Mouse (Mus musculus) midbrain, embryonic 15.5 days (tissue): Measurements from ENCODE around the gene Agpat3. TPM values are rescaled to one million over a fixed set of nuclear protein-coding genes. Genes with fewer than 3 reads are reported as not detected.

ENCODE experiments used
- ATAC-seq: fragments of 200-750 bp; cut with Nextera tagmentation; replicated peaks from 2 replicates; pipeline ENCODE4 v1.8.0; 2017; ENCODE audit warnings: moderate TSS enrichment
- H3K27ac ChIP-seq: fragments of 300-500 bp; sonication (generic); 2 replicates; pipeline ENCODE4 v1.5.1; 2015; ENCODE audit warnings: mild to moderate bottlenecking, inconsistent platforms
- H3K27me3 ChIP-seq: fragments of 300-500 bp; sonication (generic); replicated peaks from 2 replicates; pipeline ENCODE4 v1.6.1; 2015; ENCODE audit warnings: inconsistent platforms
- H3K36me3 ChIP-seq: fragments of 300-500 bp; sonication (generic); replicated peaks from 2 replicates; pipeline ENCODE4 v1.6.1; 2015; ENCODE audit warnings: inconsistent platforms
- H3K4me1 ChIP-seq: fragments of 300-500 bp; sonication (generic); 2 replicates; pipeline ENCODE4 v1.6.1; 2015; ENCODE audit warnings: inconsistent platforms
- H3K4me2 ChIP-seq: fragments of 300-500 bp; sonication (generic); 2 replicates; pipeline ENCODE4 v1.6.1; 2015; ENCODE audit warnings: inconsistent platforms, mild to moderate bottlenecking, moderate library complexity
- H3K4me3 ChIP-seq: fragments of 300-500 bp; sonication (generic); 2 replicates; pipeline ENCODE4 v1.5.1; 2015; ENCODE audit warnings: mild to moderate bottlenecking, inconsistent platforms
- H3K9ac ChIP-seq: fragments of 300-500 bp; sonication (generic); 2 replicates; pipeline ENCODE4 v1.6.1; 2015; ENCODE audit warnings: mild to moderate bottlenecking, inconsistent platforms
- H3K9me3 ChIP-seq: fragments of 300-500 bp; sonication (generic); 2 replicates; pipeline ENCODE4 v1.6.1; 2016; ENCODE audit warnings: inconsistent platforms
- WGBS: fragments of 180-500 bp; shearing (Covaris S2); methylation state at CpG from one replicate; pipeline ENCODE4 v1.1.7; 2015; ENCODE audit warnings: mixed read lengths; 5-methylcytosine and 5-hydroxymethylcytosine counted together
- polyA plus RNA-seq: library from polyadenylated mRNA; unstranded; fragments of >200 nt; fragmentation: Nextera tagmentation; extraction: Ambion mirVana; gene quantifications from 2 replicates; pipeline ENCODE4 v1.2.1, GENCODE M21; 2015

The Agpat3 gene
- polyA plus RNA-seq, 1 experiment from 2014 or later: 73.4 TPM

- H3K27me3 ChIP-seq: no peaks in the 10 kb centered on the region
- no peak overlapping the region for H3K9ac ChIP-seq
- ATAC-seq: no peak
- H3K9me3 ChIP-seq: no peaks in the 10 kb centered on the region
- H3K4me2 ChIP-seq: no peak overlapping the region
- no peak overlapping the region for H3K4me3 ChIP-seq
- H3K4me1 ChIP-seq: no peaks in the 10 kb centered on the region
- H3K36me3 ChIP-seq: peaks cover 25% of the 10 kb centered on the region
- no peak overlapping the region for H3K27ac ChIP-seq
- 87% methylated on average over 6 of the region's 6 CpGs for WGBS
Observed at GRCm38 (mm10) chr10:78285409-78285808, 66.9 kb downstream of the Agpat3 start.

GRCm38 (mm10) chr10:78284812-78285211 lies 67.5 kb downstream of the Agpat3 start:
- Histone ChIP-seq H3K27me3 (no peaks in the 10 kb centered on the region), H3K4me3 (no peak overlapping the region), H3K4me1 (no peaks in the 10 kb centered on the region), H3K36me3 (peaks cover 29% of the 10 kb centered on the region), H3K27ac (no peak overlapping the region), H3K4me2 (no peak overlapping the region), H3K9ac (no peak overlapping the region), H3K9me3 (no peaks in the 10 kb centered on the region)
- WGBS: 91% methylated on average over 12 of the region's 12 CpGs
- no peak for ATAC-seq

GRCm38 (mm10) chr10:78282411-78282810 lies 69.9 kb downstream of the Agpat3 start:
- H3K4me3 ChIP-seq: no peak overlapping the region

GRCm38 (mm10) chr10:78280486-78280885 lies 71.8 kb downstream of the Agpat3 start:
- Histone ChIP-seq H3K9ac (no peak overlapping the region), H3K4me3 (no peak overlapping the region), H3K27ac (no peak overlapping the region), H3K4me2 (no peak overlapping the region), H3K9me3 (no peaks in the 10 kb centered on the region), H3K36me3 (peaks cover 25% of the 10 kb centered on the region), H3K27me3 (no peaks in the 10 kb centered on the region), H3K4me1 (no peaks in the 10 kb centered on the region)
- no peak for ATAC-seq
- 89% methylated on average over 9 of the region's 9 CpGs for WGBS

More at GRCm38 (mm10) chr10:78282411-78282810, 69.9 kb downstream of the Agpat3 start:
- no peaks in the 10 kb centered on the region for H3K4me1 ChIP-seq
- H3K27me3 ChIP-seq: no peaks in the 10 kb centered on the region
- no peak overlapping the region for H3K4me2 ChIP-seq
- peaks cover 35% of the 10 kb centered on the region for H3K36me3 ChIP-seq
- H3K9ac ChIP-seq: no peak overlapping the region
- no peak for ATAC-seq
- H3K27ac ChIP-seq: no peak overlapping the region
- 94% methylated on average over 4 of the region's 4 CpGs for WGBS
- H3K9me3 ChIP-seq: no peaks in the 10 kb centered on the region

GRCm38 (mm10) chr10:78279210-78279609 lies 73.1 kb downstream of the Agpat3 start:
- H3K9me3 ChIP-seq: no peaks in the 10 kb centered on the region
- no peak overlapping the region for H3K9ac ChIP-seq
- no peaks in the 10 kb centered on the region for H3K4me1 ChIP-seq
- H3K4me2 ChIP-seq: no peak overlapping the region
- no peak overlapping the region for H3K27ac ChIP-seq
- H3K36me3 ChIP-seq: peaks cover 29% of the 10 kb centered on the region
- no peaks in the 10 kb centered on the region for H3K27me3 ChIP-seq
- no peak overlapping the region for H3K4me3 ChIP-seq
- 40% methylated on average over 8 of the region's 8 CpGs for WGBS
- peak; percentile 65 for ATAC-seq

- H3K9ac ChIP-seq: no peak overlapping the region
- no peak overlapping the region for H3K4me2 ChIP-seq
- WGBS: 78% methylated on average over 3 of the region's 3 CpGs
- no peaks in the 10 kb centered on the region for H3K4me1 ChIP-seq
- ATAC-seq: no peak
- H3K9me3 ChIP-seq: no peaks in the 10 kb centered on the region
- H3K4me3 ChIP-seq: no peak overlapping the region
- peaks cover 33% of the 10 kb centered on the region for H3K36me3 ChIP-seq
- no peak overlapping the region for H3K27ac ChIP-seq
- H3K27me3 ChIP-seq: no peaks in the 10 kb centered on the region
Observed at GRCm38 (mm10) chr10:78277835-78278234, 74.5 kb downstream of the Agpat3 start.

GRCm38 (mm10) chr10:78276242-78276641 lies 76.0 kb downstream of the Agpat3 start:
- H3K4me1 ChIP-seq: no peaks in the 10 kb centered on the region
- H3K9me3 ChIP-seq: no peaks in the 10 kb centered on the region
- H3K27me3 ChIP-seq: no peaks in the 10 kb centered on the region
- no peak overlapping the region for H3K27ac ChIP-seq
- H3K9ac ChIP-seq: no peak overlapping the region
- H3K4me3 ChIP-seq: no peak overlapping the region
- H3K4me2 ChIP-seq: no peak overlapping the region
- WGBS: 95% methylated on average over 4 of the region's 4 CpGs
- no peak for ATAC-seq
- peaks cover 34% of the 10 kb centered on the region for H3K36me3 ChIP-seq

GRCm38 (mm10) chr10:78272932-78273331 lies 79.4 kb downstream of the Agpat3 start:
- peaks cover 28% of the 10 kb centered on the region; the same call in 1 of the 2 replicates for H3K36me3 ChIP-seq
- no peak overlapping the region for H3K4me3 ChIP-seq
- no peak overlapping the region for H3K27ac ChIP-seq
- no peak overlapping the region for H3K9ac ChIP-seq
- WGBS: 36% methylated on average over 8 of the region's 9 CpGs
- ATAC-seq: no peak
- H3K9me3 ChIP-seq: no peaks in the 10 kb centered on the region
- no peaks in the 10 kb centered on the region for H3K4me1 ChIP-seq
- H3K4me2 ChIP-seq: no peak overlapping the region
- H3K27me3 ChIP-seq: no peaks in the 10 kb centered on the region

- Histone ChIP-seq H3K27ac (no peak overlapping the region), H3K9ac (no peak overlapping the region), H3K4me1 (no peaks in the 10 kb centered on the region), H3K4me2 (no peak overlapping the region), H3K4me3 (no peak overlapping the region), H3K27me3 (no peaks in the 10 kb centered on the region), H3K36me3 (no peaks in the 10 kb centered on the region; the same call in 1 of the 2 replicates), H3K9me3 (no peaks in the 10 kb centered on the region)
- ATAC-seq: no peak
- 73% methylated on average over 3 of the region's 3 CpGs for WGBS
Observed at GRCm38 (mm10) chr10:78265881-78266280, 86.4 kb downstream of the Agpat3 start.

GRCm38 (mm10) chr10:78264735-78265134 lies 87.6 kb downstream of the Agpat3 start:
- no peaks in the 10 kb centered on the region for H3K9me3 ChIP-seq
- no peak for ATAC-seq
- H3K36me3 ChIP-seq: no peaks in the 10 kb centered on the region
- no peak overlapping the region for H3K4me3 ChIP-seq
- no peak overlapping the region for H3K4me2 ChIP-seq
- no peak overlapping the region for H3K9ac ChIP-seq
- no peak overlapping the region for H3K27ac ChIP-seq
- 77% methylated on average over 3 of the region's 3 CpGs for WGBS
- H3K4me1 ChIP-seq: no peaks in the 10 kb centered on the region
- no peaks in the 10 kb centered on the region for H3K27me3 ChIP-seq

- no peak overlapping the region for H3K27ac ChIP-seq
- no peaks in the 10 kb centered on the region for H3K9me3 ChIP-seq
- no peaks in the 10 kb centered on the region for H3K27me3 ChIP-seq
- no peak for ATAC-seq
- no peak overlapping the region for H3K4me3 ChIP-seq
- H3K4me1 ChIP-seq: no peaks in the 10 kb centered on the region
- no peaks in the 10 kb centered on the region for H3K36me3 ChIP-seq
- 76% methylated on average over 7 of the region's 7 CpGs for WGBS
- H3K9ac ChIP-seq: no peak overlapping the region
- H3K4me2 ChIP-seq: no peak overlapping the region
Observed at GRCm38 (mm10) chr10:78260916-78261650, 91.2 kb downstream of the Agpat3 start.

GRCm38 (mm10) chr10:78260322-78260721 lies 92.0 kb downstream of the Agpat3 start:
- Histone ChIP-seq H3K9ac (no peak overlapping the region), H3K4me3 (no peak overlapping the region), H3K4me1 (no peaks in the 10 kb centered on the region), H3K27me3 (no peaks in the 10 kb centered on the region), H3K4me2 (no peak overlapping the region), H3K9me3 (no peaks in the 10 kb centered on the region), H3K27ac (no peak overlapping the region), H3K36me3 (no peaks in the 10 kb centered on the region)
- WGBS: 32% methylated on average over 5 of the region's 5 CpGs
- ATAC-seq: no peak

- WGBS: 51% methylated on average over 6 of the region's 6 CpGs
- no peaks in the 10 kb centered on the region for H3K36me3 ChIP-seq
- ATAC-seq: no peak
- no peak overlapping the region for H3K4me2 ChIP-seq
- H3K9ac ChIP-seq: no peak overlapping the region
- H3K4me3 ChIP-seq: no peak overlapping the region
- H3K9me3 ChIP-seq: no peaks in the 10 kb centered on the region
- no peaks in the 10 kb centered on the region for H3K27me3 ChIP-seq
- no peaks in the 10 kb centered on the region for H3K4me1 ChIP-seq
- H3K27ac ChIP-seq: no peak overlapping the region
Observed at GRCm38 (mm10) chr10:78259702-78260101, 92.6 kb downstream of the Agpat3 start.
